In genomic region chr1:170702263-170702662, GRCm38 (mm10) we compare ENCODE assay signal across 22 mouse cellular contexts. TPM values are rescaled to one million over a fixed set of nuclear protein-coding genes. Genes with fewer than 3 reads are reported as not detected.
DNase-seq lines count a peak whose midpoint lies in the region; ATAC-seq and TF ChIP-seq lines count a peak whose summit lies in the region.
"Had no signal": no experiment of that assay in that cellular context is flagged by ENCODE, and none has a peak within 500 bp of the region (broad histone marks: within the 10 kb centered on the region; RNA-seq: fewer than 3 reads in every experiment).

No protein-coding gene starts in this region.

- H3K4me1 ChIP-seq in CH12.LX (ENCODE audit: control insufficient read depth in 1 of 2, insufficient read depth in 2 of 2), result peaks cover 25 to 75% of the 10 kb centered on the region in 2 experiments
- H3K4me1 ChIP-seq: forebrain, embryonic 15.5 days; liver, embryonic 15.5 days had no signal

- in situ Hi-C loops in CH12.LX (cut with MboI; ENCODE audit: low pct_ligation_motif_present, low pct_unique_long_range_greater_than_20kb, low sequenced_read_pairs), result no loop called here

- no peaks in the 10 kb centered on the region for H3K9me3 ChIP-seq in CH12.LX (replicated peaks; ENCODE audit: low read length)
- H3K9me3 ChIP-seq: embryonic facial prominence, embryonic 12.5 days; forebrain, embryonic 15.5 days; heart, embryonic 12.5 days; limb, embryonic 12.5 days; liver, embryonic 15.5 days had no signal

- no peaks in the 10 kb centered on the region for H3K27me3 ChIP-seq in CH12.LX (replicated peaks)
- H3K27me3 ChIP-seq: embryonic facial prominence, embryonic 12.5 days; forebrain, embryonic 15.5 days; heart, embryonic 12.5 days; limb, embryonic 12.5 days; liver, embryonic 15.5 days had no signal

- dilution Hi-C loops in CH12.LX (cut with MboI; ENCODE audit: extremely low pct_ligation_motif_present, extremely low pct_unique_long_range_greater_than_20kb, low sequenced_read_pairs), result no loop called here

- TF ChIP-seq POLR2A in CH12.LX (IDR thresholded peaks at IDR 0.05; ENCODE audit: low read depth, low read length), result no peak

- peak; percentile 36 for DNase-seq in 3T3-L1 (ENCODE audit: low read depth, low spot score)
- peak; percentile 74 for DNase-seq in CH12.LX (ENCODE audit: extremely low read depth)
- no peak for DNase-seq in frontal cortex, postnatal 25 days (ENCODE audit: low spot score in 2 of 2)
- no peak for DNase-seq in testis, postnatal 10 days (ENCODE audit: low spot score)
- no peak for DNase-seq in cerebellum, adult 11-12 months
- DNase-seq: adrenal gland, postnatal 14 days; cerebellum, adult 2 months; cerebellum, postnatal 36 days; heart, postnatal 14 days; kidney, postnatal 4 days; right cerebral cortex, adult 18-20 months; thymus, postnatal 4 days had no signal

- H3K4me2 ChIP-seq in CH12.LX (ENCODE audit: insufficient read depth, low read depth, poor library complexity, severe bottlenecking), result no peak overlapping the region
- H3K4me2 ChIP-seq: embryonic facial prominence, embryonic 12.5 days; forebrain, embryonic 15.5 days; heart, embryonic 12.5 days; hindbrain, embryonic 14.5 days; limb, embryonic 12.5 days; liver, embryonic 15.5 days had no signal

- TF ChIP-seq CTCF in CH12.LX (conservative IDR thresholded peaks at IDR 0.05 in 1 of 2, IDR thresholded peaks at IDR 0.05 in 1 of 2; ENCODE audit: low read depth in 2 of 2, low read length in 2 of 2), result no peak

- no peak for TF ChIP-seq RAD21 in CH12.LX (IDR thresholded peaks at IDR 0.05; ENCODE audit: low read depth, low read length)

- no peak overlapping the region for H3K27ac ChIP-seq in CH12.LX (ENCODE audit: insufficient read depth, low read depth)
- H3K27ac ChIP-seq: embryonic facial prominence, embryonic 12.5 days; forebrain, embryonic 15.5 days; hindbrain, embryonic 14.5 days; liver, embryonic 15.5 days had no signal

- H3K4me3 ChIP-seq in CH12.LX (replicated peaks in 1 of 3; ENCODE audit: low read depth in 2 of 3, low read length in 2 of 3, poor library complexity in 1 of 3), result peak overlapping the region in 1 of 3 experiments; percentile 12
- H3K4me3 ChIP-seq: embryonic facial prominence, embryonic 12.5 days; forebrain, embryonic 15.5 days; heart, embryonic 12.5 days; limb, embryonic 12.5 days; liver, embryonic 15.5 days had no signal

- ATAC-seq in granulocyte monocyte progenitor cell, adult 5-6 weeks (replicated peaks; ENCODE audit: poor library complexity, severe bottlenecking), result peak; percentile 90
- ATAC-seq in monocyte, adult 5-6 weeks (replicated peaks; ENCODE audit: insufficient number of reproducible peaks, low FRiP score, low TSS enrichment, poor library complexity, severe bottlenecking), result peak; percentile 21; the same call in 1 of the 2 replicates
- ATAC-seq: forebrain, embryonic 15.5 days; lung, postnatal 0 days; midbrain, embryonic 16.5 days had no signal

- H3K79me2 ChIP-seq in CH12.LX (replicated peaks; ENCODE audit: control insufficient read depth, extremely low read depth, insufficient read depth, poor library complexity, severe bottlenecking), result no peaks in the 10 kb centered on the region

- H3K36me3 ChIP-seq in CH12.LX (replicated peaks in 1 of 2; ENCODE audit: control insufficient read depth in 1 of 2, insufficient read depth in 1 of 2, low read length in 1 of 2), result peaks cover 5 to 20% of the 10 kb centered on the region in 2 experiments
- H3K36me3 ChIP-seq: embryonic facial prominence, embryonic 12.5 days; forebrain, embryonic 15.5 days; heart, embryonic 12.5 days; limb, embryonic 12.5 days; liver, embryonic 15.5 days had no signal

- H3K9ac ChIP-seq in CH12.LX (ENCODE audit: insufficient read depth, low read depth), result no peak overlapping the region
- H3K9ac ChIP-seq: embryonic facial prominence, embryonic 12.5 days; forebrain, embryonic 15.5 days; heart, embryonic 12.5 days; hindbrain, embryonic 14.5 days; limb, embryonic 12.5 days; liver, embryonic 15.5 days had no signal

- peak; percentile 52; the same call in 1 of the 2 replicates for TF ChIP-seq EP300 in CH12.LX (IDR thresholded peaks at IDR 0.05; ENCODE audit: low read length)

TF ChIP-seq in CH12.LX, 34 proteins besides CTCF, POLR2A, EP300 and RAD21:
- TF ChIP-seq MYC (IDR thresholded peaks at IDR 0.05; ENCODE audit: low read depth, low read length), result no peak; the same call in 1 of the 2 replicates
- TF ChIP-seq JUN (IDR thresholded peaks at IDR 0.05; ENCODE audit: insufficient read depth, low read depth, low read length), result peak; percentile 8; the same call in 1 of the 2 replicates
- no peak for TF ChIP-seq RCOR1 (conservative IDR thresholded peaks at IDR 0.05; ENCODE audit: low read depth, low read length)
- 0 out of 2 replicates have a peak, but pooled peaks have one; percentile 14 for TF ChIP-seq MAZ (IDR thresholded peaks at IDR 0.05; ENCODE audit: low read depth, low read length)
- TF ChIP-seq MAX (IDR thresholded peaks at IDR 0.05; ENCODE audit: low read length), result peak; percentile 62
- TF ChIP-seq ETS1 (conservative IDR thresholded peaks at IDR 0.05; ENCODE audit: low read depth, low read length), result peak; percentile 83
- peak; percentile 70 for TF ChIP-seq BHLHE40 (IDR thresholded peaks at IDR 0.05; ENCODE audit: low read depth, low read length)

RNA-seq across cellular contexts. Expression of gene Olfml2b, which starts 57.9 kb away (rescaled TPM):
- total RNA-seq in CH12.LX (2012; rRNA removed) (0.84 and 1.0 TPM in 2 replicates), CH12.LX (2014; rRNA removed) (0.35 and 0.39 TPM in 2 replicates)
- 0.31 and 0.34 TPM in 2 replicates for polyA plus RNA-seq in CH12.LX (2012; ENCODE audit: insufficient read length, low read depth)
- not detected in 2 replicates for total RNA-seq in granulocyte monocyte progenitor cell, adult 5-6 weeks (2014; fragmentation: Nextera tagmentation)
- total RNA-seq in granulocyte monocyte progenitor cell, adult 5-6 weeks (2017), result 0.90 and 1.1 TPM in 2 replicates
- not detected in 3 replicates for total RNA-seq in monocyte, adult 5-6 weeks (2017)

Comparison
In these comparisons a context has a peak if more than half of its experiments do, and no peak if none do; other contexts are left out.
1. DNase-seq: peak in 3T3-L1 (single experiment) and CH12.LX (single experiment); none in frontal cortex, postnatal 25 days (0 of 2), testis, postnatal 10 days (single experiment) and cerebellum, adult 11-12 months (single experiment).